Mouse (Mus musculus): ENCODE measurements around the gene Atp2b2. TPM values are rescaled to one million over a fixed set of nuclear protein-coding genes. Genes with fewer than 3 reads are reported as not detected.

The Atp2b2 gene
- total and polyA plus RNA-seq, 3 experiments, result 0.04 TPM; not detected in 2

GRCm38 (mm10) chr6:113795241-113795702 is 247.1 kb downstream of the Atp2b2 start:
- Histone ChIP-seq H3K27me3 (ENCODE audit: control insufficient read depth in 1 of 2, insufficient read depth in 2 of 2, low read length in 2 of 2) (no peaks in the 10 kb centered on the region), H3K9ac (ENCODE audit: control insufficient read depth, low read depth, low read length, poor library complexity, severe bottlenecking) (no peak overlapping the region), H3K4me1 (ENCODE audit: control insufficient read depth in 1 of 2, insufficient read depth in 2 of 2, low read length in 2 of 2) (no peaks in the 10 kb centered on the region), H3K79me2 (ENCODE audit: control insufficient read depth, insufficient read depth, low read length, poor library complexity) (no peaks in the 10 kb centered on the region), H3K27ac (ENCODE audit: control insufficient read depth, low read depth, low read length) (no peak overlapping the region), H3K4me3 (ENCODE audit: control insufficient read depth in 1 of 2, insufficient read depth in 1 of 2, low read depth in 2 of 2, low read length in 2 of 2) (no peak overlapping the region), H3K9me3 (replicated peaks; ENCODE audit: insufficient read depth, low read length) (no peaks in the 10 kb centered on the region), H3K36me3 (ENCODE audit: control insufficient read depth in 1 of 2, insufficient read depth in 2 of 2, low read length in 2 of 2) (no peaks in the 10 kb centered on the region)
- no peak for DNase-seq (ENCODE audit: low read depth, low spot score)
- TF ChIP-seq KAT2A (conservative IDR thresholded peaks at IDR 0.05; ENCODE audit: low read depth, low read length) (no peak), POLR2AphosphoS2 (IDR thresholded peaks at IDR 0.05; ENCODE audit: low read length) (no peak), MYB (IDR thresholded peaks at IDR 0.05; ENCODE audit: low read depth, low read length) (no peak), MAX (IDR thresholded peaks at IDR 0.05; ENCODE audit: low read length) (no peak), BHLHE40 (IDR thresholded peaks at IDR 0.05; ENCODE audit: borderline replicate concordance, low read depth, low read length) (no peak), ETS1 (IDR thresholded peaks at IDR 0.05; ENCODE audit: low read depth, low read length) (no peak), MXI1 (IDR thresholded peaks at IDR 0.05; ENCODE audit: low read depth, low read length) (no peak), ZKSCAN1 (IDR thresholded peaks at IDR 0.05; ENCODE audit: low read depth, low read length) (no peak), MYC (IDR thresholded peaks at IDR 0.05; ENCODE audit: low read depth, low read length) (no peak), ZC3H11A (IDR thresholded peaks at IDR 0.05; ENCODE audit: low read depth, low read length) (no peak), MEF2A (IDR thresholded peaks at IDR 0.05; ENCODE audit: extremely low read depth, insufficient replicate concordance, low read depth, low read length, poor library complexity, severe bottlenecking) (no peak), EP300 (IDR thresholded peaks at IDR 0.05; ENCODE audit: low read depth in 1 of 2, low read length in 2 of 2) (no peak), HCFC1 (IDR thresholded peaks at IDR 0.05; ENCODE audit: low read depth, low read length) (no peak)

- Histone ChIP-seq H3K36me3 (ENCODE audit: control insufficient read depth in 1 of 2, insufficient read depth in 2 of 2, low read length in 2 of 2) (no peaks in the 10 kb centered on the region), H3K79me2 (ENCODE audit: control insufficient read depth, insufficient read depth, low read length, poor library complexity) (no peaks in the 10 kb centered on the region), H3K4me1 (ENCODE audit: control insufficient read depth in 1 of 2, insufficient read depth in 2 of 2, low read length in 2 of 2) (no peaks in the 10 kb centered on the region), H3K9ac (ENCODE audit: control insufficient read depth, low read depth, low read length, poor library complexity, severe bottlenecking) (no peak overlapping the region), H3K27me3 (ENCODE audit: control insufficient read depth in 1 of 2, insufficient read depth in 2 of 2, low read length in 2 of 2) (no peaks in the 10 kb centered on the region), H3K4me3 (ENCODE audit: control insufficient read depth in 1 of 2, insufficient read depth in 1 of 2, low read depth in 2 of 2, low read length in 2 of 2) (no peak overlapping the region), H3K27ac (ENCODE audit: control insufficient read depth, low read depth, low read length) (no peak overlapping the region), H3K9me3 (replicated peaks; ENCODE audit: insufficient read depth, low read length) (no peaks in the 10 kb centered on the region)
- no peak for TF ChIP-seq ZMIZ1 (IDR thresholded peaks at IDR 0.05; ENCODE audit: low read depth, low read length)
- no peak for TF ChIP-seq POLR2AphosphoS2 (IDR thresholded peaks at IDR 0.05; ENCODE audit: low read length)
- no peak for TF ChIP-seq NELFE (IDR thresholded peaks at IDR 0.05; ENCODE audit: low read depth, low read length)
- TF ChIP-seq ZKSCAN1 (IDR thresholded peaks at IDR 0.05; ENCODE audit: low read depth, low read length), result no peak
- TF ChIP-seq USF2 (IDR thresholded peaks at IDR 0.05; ENCODE audit: borderline replicate concordance in 1 of 2, insufficient read depth in 1 of 2, low read depth in 1 of 2, low read length in 2 of 2), result no peak
- TF ChIP-seq USF1 (IDR thresholded peaks at IDR 0.05; ENCODE audit: low read depth, low read length), result no peak
- no peak for DNase-seq (ENCODE audit: low read depth, low spot score)
These were observed 250.0 kb downstream of the Atp2b2 start for GRCm38 (mm10) chr6:113792368-113792767.

Data from MEL (cell line).